Mouse (Mus musculus) forebrain, embryonic 13.5 days (tissue): Measurements from ENCODE around the gene Prpf4. TPM values are rescaled to one million over a fixed set of nuclear protein-coding genes. Genes with fewer than 3 reads are reported as not detected.

Experiments used
- ATAC-seq: fragments of 200-750 bp; cut with Nextera tagmentation; 2 replicates; pipeline ENCODE4 v1.8.0; 2017
- H3K27ac ChIP-seq: fragments of 300-500 bp; sonication (generic); 2 replicates; pipeline ENCODE4 v1.5.1; 2015; ENCODE audit warnings: inconsistent platforms, mild to moderate bottlenecking, moderate library complexity
- H3K27me3 ChIP-seq: fragments of 300-500 bp; sonication (generic); 2 replicates; pipeline ENCODE4 v1.6.1; 2015; ENCODE audit warnings: mild to moderate bottlenecking, inconsistent platforms
- H3K36me3 ChIP-seq: fragments of 300-500 bp; sonication (generic); 2 replicates; pipeline ENCODE4 v1.6.1; 2015; ENCODE audit warnings: mild to moderate bottlenecking, inconsistent platforms; ENCODE audit not compliant: poor library complexity, severe bottlenecking
- H3K4me1 ChIP-seq: fragments of 300-500 bp; sonication (generic); 2 replicates; pipeline ENCODE4 v1.6.1; 2015; ENCODE audit warnings: inconsistent platforms
- H3K4me2 ChIP-seq: fragments of 300-500 bp; sonication (generic); 2 replicates; pipeline ENCODE4 v1.6.1; 2015; ENCODE audit warnings: inconsistent platforms, mild to moderate bottlenecking, moderate library complexity
- H3K4me3 ChIP-seq: fragments of 300-500 bp; sonication (generic); 2 replicates; pipeline ENCODE4 v1.5.1; 2015; ENCODE audit warnings: mild to moderate bottlenecking, inconsistent platforms
- H3K9ac ChIP-seq: fragments of 300-500 bp; sonication (generic); 2 replicates; pipeline ENCODE4 v1.6.1; 2015; ENCODE audit warnings: mild to moderate bottlenecking, inconsistent platforms
- H3K9me3 ChIP-seq: fragments of 300-500 bp; sonication (generic); replicated peaks from 2 replicates; pipeline ENCODE4 v1.6.1; 2016; ENCODE audit warnings: inconsistent platforms
- WGBS: fragments of 180-500 bp; shearing (Covaris S2); methylation state at CpG from one replicate; pipeline ENCODE4 v1.1.7; 2015; 5-methylcytosine and 5-hydroxymethylcytosine counted together
- polyA plus RNA-seq: library from polyadenylated mRNA; unstranded; fragments of >200 nt; fragmentation: Nextera tagmentation; extraction: Ambion mirVana; gene quantifications from 2 replicates; pipeline ENCODE4 v1.2.1, GENCODE M21; 2015

The Prpf4 gene
- polyA plus RNA-seq: 21.3 and 24.0 TPM in 2 replicates

DNA sequence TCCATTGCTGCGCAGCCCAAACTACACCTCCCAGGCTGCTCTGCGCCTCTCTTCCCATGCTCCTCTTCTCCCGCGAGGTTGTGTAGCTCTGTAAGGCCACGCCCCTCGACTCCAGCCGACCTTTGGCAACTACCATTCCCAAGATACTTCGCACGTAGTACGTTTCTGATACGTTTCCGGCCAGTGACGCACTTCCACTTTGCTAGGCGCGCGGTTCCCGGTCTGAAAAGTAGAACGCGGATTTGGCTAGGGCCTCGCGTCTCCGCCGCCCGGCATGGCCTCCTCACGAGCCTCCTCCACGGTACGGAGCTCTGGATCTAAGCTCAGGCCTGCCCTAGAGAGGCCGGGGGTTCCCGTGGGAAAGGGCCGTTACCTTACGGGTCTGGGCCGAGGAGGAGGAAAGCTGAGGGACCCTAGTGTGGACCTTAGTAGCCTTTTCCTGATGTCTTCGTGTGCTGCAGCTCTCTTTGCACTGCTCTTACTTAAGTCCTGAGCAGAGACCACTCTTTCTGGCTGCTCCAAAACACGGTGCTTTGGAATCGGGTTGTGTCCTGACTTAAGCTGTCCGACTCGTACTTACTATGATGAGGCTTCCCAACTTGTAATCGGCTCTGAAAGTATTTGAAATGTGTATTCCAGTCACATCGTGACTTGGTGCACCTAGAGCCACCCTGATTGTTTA, at the start of gene Prpf4, which contains the start of gene Cdc26:
Gene Prpf4, plus strand, starts transcription at position 197 of the 682 bp plus-strand sequence.
Gene Cdc26, minus strand, starts transcription at position 42 of the 682 bp plus-strand sequence.
- WGBS: under 1% methylated on average over 39 of the region's 39 CpGs
- Histone ChIP-seq H3K4me2 (peak within 1 kb of the TSS; percentile 79), H3K4me3 (peak within 1 kb of the TSS; percentile 79), H3K27me3 (no peaks in the 10 kb centered on the region), H3K36me3 (peaks cover 36% of the 10 kb centered on the region), H3K9me3 (no peaks in the 10 kb centered on the region), H3K4me1 (peaks cover 39% of the 10 kb centered on the region), H3K27ac (peak within 1 kb of the TSS; percentile 76), H3K9ac (peak within 1 kb of the TSS; percentile 91)
- ATAC-seq: peak; percentile 99

GRCm38 (mm10) chr4:62359256-62359775, 49.3 kb upstream of the Prpf4 start:
- Histone ChIP-seq H3K9ac (peak overlapping the region; percentile 80), H3K27ac (no peak overlapping the region), H3K36me3 (no peaks in the 10 kb centered on the region), H3K27me3 (no peaks in the 10 kb centered on the region), H3K4me3 (peak overlapping the region; percentile 76), H3K4me1 (peaks cover 28% of the 10 kb centered on the region), H3K9me3 (no peaks in the 10 kb centered on the region), H3K4me2 (peak overlapping the region; percentile 79)
- no peak for ATAC-seq
- WGBS: 52% methylated on average over 7 of the region's 7 CpGs

GRCm38 (mm10) chr4:62360088-62360804, 48.4 kb upstream of the Prpf4 start, which contains the start of the genes Fkbp15 and Slc31a1:
Fkbp15 (minus strand) TSS chr4:62360548.
Slc31a1 (plus strand) TSS chr4:62360727.
- H3K27me3 ChIP-seq: no peaks in the 10 kb centered on the region
- peak within 1 kb of the TSS; percentile 17; the same call in 1 of the 2 replicates for H3K27ac ChIP-seq
- ATAC-seq: peak; percentile 100
- under 1% methylated on average over 51 of the region's 51 CpGs for WGBS
- H3K9me3 ChIP-seq: no peaks in the 10 kb centered on the region
- no peaks in the 10 kb centered on the region for H3K36me3 ChIP-seq
- peak within 1 kb of the TSS; percentile 80 for H3K9ac ChIP-seq
- peak within 1 kb of the TSS; percentile 79 for H3K4me2 ChIP-seq
- peak within 1 kb of the TSS; percentile 76 for H3K4me3 ChIP-seq
- peaks cover 28% of the 10 kb centered on the region for H3K4me1 ChIP-seq

DNA sequence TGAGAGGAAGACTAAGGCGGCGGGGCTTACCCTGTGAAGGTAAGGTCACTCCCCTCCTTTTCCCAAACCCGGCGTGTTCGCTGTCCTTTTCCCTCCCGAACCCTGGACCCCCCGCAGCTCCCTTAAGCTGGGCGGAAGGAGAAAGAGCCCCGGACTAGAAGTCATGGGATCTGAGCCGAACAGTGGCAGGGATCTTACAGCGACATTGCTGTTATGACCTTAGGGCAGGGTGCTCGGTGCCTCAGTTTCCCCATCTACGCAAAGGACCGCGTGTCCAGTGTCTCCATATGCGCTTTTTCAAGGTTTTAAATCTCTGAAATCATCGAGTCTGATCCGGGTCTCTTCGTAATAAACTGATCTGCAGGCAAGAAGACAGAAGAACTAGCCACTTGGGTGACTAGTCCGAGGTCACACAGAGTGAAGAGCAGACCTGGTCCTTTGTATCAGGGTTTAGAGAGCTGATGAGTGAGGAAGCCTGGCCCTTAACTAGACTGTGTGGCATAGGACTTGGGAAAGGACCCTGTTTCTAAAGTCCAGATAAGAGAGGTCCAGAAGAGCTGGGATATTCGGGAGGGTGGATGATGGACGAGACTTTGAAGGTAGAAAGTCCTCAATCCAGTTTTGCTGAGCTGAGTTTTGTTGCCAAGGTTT, 47.7 kb upstream of the Prpf4 start:
- peaks cover 28% of the 10 kb centered on the region for H3K4me1 ChIP-seq
- WGBS: under 1% methylated on average over 22 of the region's 22 CpGs
- peak overlapping the region; percentile 76 for H3K4me3 ChIP-seq
- peak overlapping the region; percentile 78 for H3K9ac ChIP-seq
- peak overlapping the region; percentile 14; the same call in 1 of the 2 replicates for H3K27ac ChIP-seq
- no peaks in the 10 kb centered on the region for H3K36me3 ChIP-seq
- peak; percentile 4; the same call in 1 of the 2 replicates for ATAC-seq
- no peaks in the 10 kb centered on the region for H3K27me3 ChIP-seq
- H3K4me2 ChIP-seq: peak overlapping the region; percentile 79
- H3K9me3 ChIP-seq: no peaks in the 10 kb centered on the region

DNA sequence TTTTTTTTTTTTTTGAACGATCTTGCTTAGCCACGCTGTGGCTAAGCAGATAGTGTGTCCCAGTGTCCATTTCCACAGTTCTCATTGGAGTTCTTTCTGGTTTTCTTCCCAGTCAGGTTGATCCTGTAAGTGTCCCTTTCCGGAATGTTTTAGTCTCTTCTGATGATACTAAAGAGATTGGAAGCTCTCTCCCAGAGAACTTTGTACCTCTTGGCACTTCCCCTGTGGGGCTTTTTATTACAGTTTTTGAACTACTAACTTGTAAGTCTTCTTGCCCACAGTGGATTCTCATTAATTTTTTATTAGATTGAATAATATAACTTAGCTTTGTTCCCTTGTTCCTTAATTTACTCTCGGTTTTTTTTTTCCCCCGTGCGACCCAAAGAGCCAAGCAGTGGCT, 47.0 kb upstream of the Prpf4 start:
- H3K27me3 ChIP-seq: no peaks in the 10 kb centered on the region
- 52% methylated on average over 6 of the region's 6 CpGs for WGBS
- H3K4me2 ChIP-seq: peak overlapping the region; percentile 79
- H3K9ac ChIP-seq: peak overlapping the region; percentile 78
- peaks cover 28% of the 10 kb centered on the region for H3K4me1 ChIP-seq
- H3K27ac ChIP-seq: no peak overlapping the region
- peak overlapping the region; percentile 76 for H3K4me3 ChIP-seq
- H3K36me3 ChIP-seq: no peaks in the 10 kb centered on the region
- H3K9me3 ChIP-seq: no peaks in the 10 kb centered on the region
- ATAC-seq: no peak

DNA sequence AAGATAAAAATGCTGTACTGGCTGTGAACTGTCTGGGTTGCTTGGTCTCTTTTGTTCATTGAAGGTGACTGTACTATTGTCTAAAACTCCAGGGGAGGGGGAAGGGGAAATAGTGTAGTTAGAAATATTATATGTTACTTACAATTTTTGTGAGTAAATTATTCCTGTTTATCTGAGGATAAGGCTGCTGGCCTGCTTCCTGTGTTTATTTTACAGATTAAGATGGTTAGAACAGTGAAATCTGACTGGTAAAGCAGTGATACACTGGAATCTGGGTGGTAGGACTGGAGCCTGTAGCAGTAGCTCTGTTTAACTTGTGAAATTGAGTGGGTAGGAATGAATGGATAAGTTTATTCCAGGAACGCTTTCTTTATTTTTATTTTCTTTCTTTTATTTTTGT, 46.6 kb upstream of the Prpf4 start:
- Histone ChIP-seq H3K9me3 (no peaks in the 10 kb centered on the region), H3K4me2 (peak overlapping the region; percentile 79), H3K4me3 (peak overlapping the region; percentile 76), H3K27me3 (no peaks in the 10 kb centered on the region), H3K4me1 (peaks cover 28% of the 10 kb centered on the region), H3K9ac (peak overlapping the region; percentile 78; the same call in 1 of the 2 replicates), H3K27ac (no peak overlapping the region), H3K36me3 (no peaks in the 10 kb centered on the region)
- 100% methylated on average over 1 of the region's 1 CpGs for WGBS
- ATAC-seq: no peak

DNA sequence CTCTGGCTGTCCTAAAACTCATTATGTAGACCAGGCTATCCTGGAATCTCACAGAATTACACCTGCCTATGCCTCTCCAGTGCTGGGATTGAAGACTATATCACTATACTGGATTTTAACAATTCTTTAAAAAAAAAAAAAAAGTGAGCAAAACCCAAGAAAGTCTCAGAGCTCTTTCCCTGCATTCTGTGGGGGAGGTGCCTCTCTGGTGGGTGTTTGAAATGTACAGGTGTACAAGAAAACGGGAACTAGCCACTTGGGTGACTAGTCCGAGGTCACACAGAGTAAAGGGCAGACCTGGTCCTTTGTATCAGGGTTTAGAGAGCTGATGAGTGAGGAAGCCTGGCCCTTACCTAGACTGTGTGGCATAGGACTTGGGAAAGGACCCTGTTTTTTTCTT, 46.2 kb upstream of the Prpf4 start:
- 86% methylated on average over 2 of the region's 2 CpGs for WGBS
- no peak overlapping the region for H3K4me3 ChIP-seq
- H3K36me3 ChIP-seq: no peaks in the 10 kb centered on the region
- no peak overlapping the region for H3K27ac ChIP-seq
- H3K27me3 ChIP-seq: no peaks in the 10 kb centered on the region
- ATAC-seq: no peak
- no peaks in the 10 kb centered on the region for H3K9me3 ChIP-seq
- H3K4me2 ChIP-seq: no peak overlapping the region
- H3K9ac ChIP-seq: no peak overlapping the region
- H3K4me1 ChIP-seq: peaks cover 28% of the 10 kb centered on the region

DNA sequence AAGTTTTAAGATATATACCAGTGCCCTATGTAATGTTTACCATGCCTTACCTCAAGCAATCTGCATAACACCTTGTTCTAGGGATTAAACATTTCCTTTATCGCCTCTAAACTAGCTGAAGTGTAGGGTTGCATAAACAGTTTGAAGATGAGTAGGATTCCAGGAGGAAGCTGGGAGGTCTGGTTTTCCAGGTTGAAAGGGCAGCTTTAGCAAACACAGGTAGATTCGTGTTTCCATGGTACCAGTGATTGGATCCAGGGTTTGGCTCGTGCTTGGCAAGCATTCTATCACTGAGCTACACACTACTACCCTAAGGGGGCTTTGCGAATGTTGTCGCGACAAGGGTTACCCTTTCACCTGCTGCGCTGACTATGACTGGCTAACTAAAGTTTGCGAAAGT, 44.3 kb upstream of the Prpf4 start:
- no peak overlapping the region for H3K9ac ChIP-seq
- 91% methylated on average over 8 of the region's 8 CpGs for WGBS
- H3K4me1 ChIP-seq: peaks cover 21% of the 10 kb centered on the region
- H3K27ac ChIP-seq: no peak overlapping the region
- no peak overlapping the region for H3K4me3 ChIP-seq
- no peaks in the 10 kb centered on the region for H3K27me3 ChIP-seq
- no peaks in the 10 kb centered on the region for H3K36me3 ChIP-seq
- H3K9me3 ChIP-seq: no peaks in the 10 kb centered on the region
- H3K4me2 ChIP-seq: no peak overlapping the region
- no peak for ATAC-seq

DNA sequence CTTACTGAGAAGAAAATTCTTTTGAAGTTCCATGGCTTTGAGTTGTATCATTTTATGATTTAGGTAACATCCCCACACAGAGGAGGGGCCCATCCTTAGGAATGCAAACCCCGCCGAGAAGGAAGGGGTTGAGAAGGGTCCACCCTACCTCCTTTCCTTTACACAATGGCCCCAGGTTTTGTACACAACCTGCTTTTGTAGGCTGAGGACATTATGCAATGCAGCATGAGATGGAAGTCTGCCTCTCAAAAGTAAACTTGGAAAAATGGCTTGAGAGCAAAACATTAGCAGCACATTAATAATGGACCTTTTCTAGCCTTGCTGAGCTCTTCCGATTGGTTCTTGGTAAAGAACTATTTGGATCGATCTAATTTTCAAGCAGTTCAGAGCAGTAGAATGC, 42.3 kb upstream of the Prpf4 start:
- no peak overlapping the region for H3K4me2 ChIP-seq
- no peak overlapping the region for H3K4me3 ChIP-seq
- peaks cover 12% of the 10 kb centered on the region for H3K4me1 ChIP-seq
- H3K9ac ChIP-seq: no peak overlapping the region
- no peaks in the 10 kb centered on the region for H3K36me3 ChIP-seq
- no peak for ATAC-seq
- no peaks in the 10 kb centered on the region for H3K27me3 ChIP-seq
- no peaks in the 10 kb centered on the region for H3K9me3 ChIP-seq
- 80% methylated on average over 4 of the region's 4 CpGs for WGBS
- no peak overlapping the region for H3K27ac ChIP-seq

GRCm38 (mm10) chr4:62367586-62367985, 41.0 kb upstream of the Prpf4 start:
- Histone ChIP-seq H3K4me2 (no peak overlapping the region), H3K27ac (no peak overlapping the region), H3K36me3 (no peaks in the 10 kb centered on the region), H3K27me3 (no peaks in the 10 kb centered on the region), H3K4me3 (no peak overlapping the region), H3K9me3 (no peaks in the 10 kb centered on the region), H3K4me1 (no peaks in the 10 kb centered on the region), H3K9ac (no peak overlapping the region)
- WGBS: 86% methylated on average over 6 of the region's 6 CpGs
- no peak for ATAC-seq

DNA sequence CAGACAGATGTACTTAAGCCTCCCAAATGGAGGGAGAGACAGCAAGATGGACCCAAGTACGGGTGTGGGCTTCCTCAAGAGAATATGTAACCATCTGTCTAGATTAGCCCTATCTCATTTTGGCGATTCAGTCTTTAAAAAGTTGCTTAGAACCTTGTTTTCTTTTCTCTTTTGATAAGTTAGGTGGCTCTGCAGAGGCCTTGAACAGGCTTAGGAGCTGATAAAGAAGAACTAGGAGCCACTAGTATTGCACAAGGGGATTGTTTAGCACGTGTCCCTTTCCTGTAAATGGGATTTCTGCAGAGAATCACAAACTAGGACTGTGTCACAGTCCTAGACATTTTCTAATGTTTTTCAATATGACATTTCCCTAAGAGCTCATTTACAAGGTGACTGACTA, 39.5 kb upstream of the Prpf4 start:
- Histone ChIP-seq H3K36me3 (no peaks in the 10 kb centered on the region), H3K27ac (no peak overlapping the region), H3K4me1 (no peaks in the 10 kb centered on the region), H3K4me2 (no peak overlapping the region), H3K4me3 (no peak overlapping the region), H3K9me3 (no peaks in the 10 kb centered on the region), H3K27me3 (no peaks in the 10 kb centered on the region), H3K9ac (no peak overlapping the region)
- no peak for ATAC-seq
- WGBS: 88% methylated on average over 3 of the region's 3 CpGs

GRCm38 (mm10) chr4:62372410-62372809, 36.2 kb upstream of the Prpf4 start:
- Histone ChIP-seq H3K36me3 (no peaks in the 10 kb centered on the region), H3K27me3 (no peaks in the 10 kb centered on the region), H3K4me1 (no peaks in the 10 kb centered on the region), H3K9me3 (no peaks in the 10 kb centered on the region), H3K4me3 (no peak overlapping the region), H3K27ac (no peak overlapping the region), H3K4me2 (no peak overlapping the region), H3K9ac (no peak overlapping the region)
- WGBS: 9% methylated on average over 1 of the region's 1 CpGs
- no peak for ATAC-seq
